Mouse (Mus musculus): Measurements from ENCODE around the gene Rap2c.

Rap2c gene

GRCm38 (mm10) chrX:50968157-50968932 is 49.5 kb downstream of the Rap2c start:
- no peak for DNase-seq

DNA sequence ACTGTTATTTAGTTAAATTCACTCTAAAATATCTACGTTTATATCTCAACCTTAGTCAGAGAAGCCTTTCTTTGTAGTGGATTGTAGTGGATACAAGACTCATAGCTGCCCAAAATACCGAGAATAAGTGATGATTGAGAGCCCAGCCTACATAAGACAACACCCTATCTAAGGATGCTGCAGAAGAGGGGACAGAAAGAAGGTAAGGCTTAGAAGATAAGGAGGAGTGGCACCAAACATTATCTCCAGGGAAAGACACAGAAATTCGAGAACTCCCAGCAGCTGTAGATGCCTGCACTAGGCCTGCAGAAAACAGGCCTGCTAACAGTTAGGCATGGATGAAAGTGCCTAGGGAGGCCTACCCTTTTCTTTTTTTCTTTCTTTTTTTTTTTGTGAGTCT is 52.7 kb downstream of the Rap2c start:
- no peak for DNase-seq

DNA sequence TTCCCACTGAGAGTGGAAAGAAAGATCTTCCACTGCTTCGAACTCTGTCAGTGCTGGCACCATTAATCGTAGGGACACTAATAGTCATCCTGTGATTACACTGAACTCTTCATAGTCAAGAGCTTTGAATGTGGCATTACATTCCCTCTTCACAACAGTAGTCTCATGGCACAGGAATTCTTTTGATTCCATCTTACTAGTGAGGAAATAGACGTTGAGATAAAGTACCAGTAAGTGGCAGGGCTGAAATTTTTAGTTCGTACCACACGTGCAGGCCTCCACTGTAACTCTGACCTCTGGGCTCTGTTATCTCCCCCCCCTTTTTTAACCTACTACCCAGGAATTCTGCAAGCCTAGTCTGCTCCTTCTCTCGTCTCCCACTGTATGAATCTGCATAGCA is 54.9 kb downstream of the Rap2c start:
- no peak for DNase-seq

All from cerebellum, adult 18-20 months (tissue).